7 mouse cellular contexts compared by ENCODE assay signal in the genomic region with DNA sequence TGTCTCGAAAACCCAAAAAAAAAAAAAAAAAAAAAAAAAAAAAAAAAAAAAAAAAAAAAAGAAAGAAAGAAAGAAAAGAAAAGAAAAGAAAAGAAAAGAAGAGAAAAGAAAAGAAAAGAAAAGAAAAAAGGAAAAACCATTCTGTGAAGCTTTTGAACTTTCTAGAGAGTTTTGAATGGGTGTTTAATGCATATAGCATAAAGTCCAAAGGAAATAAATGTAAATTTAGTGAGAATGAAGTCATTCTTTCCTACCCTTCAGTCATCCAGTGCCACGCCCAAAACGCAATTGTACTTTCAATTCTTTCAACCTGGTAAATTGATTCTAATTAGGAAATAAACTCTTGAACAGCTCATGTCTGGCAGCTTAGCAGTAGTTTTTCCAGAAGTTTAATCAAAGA. TPM values are rescaled to one million over a fixed set of nuclear protein-coding genes. Genes with fewer than 3 reads are reported as not detected.
DNase-seq lines count a peak whose midpoint lies in the region; ATAC-seq and TF ChIP-seq lines count a peak whose summit lies in the region.
"Not testable (repeated sequence)": the region's sequence is repeated elsewhere in the genome, so short reads cannot be mapped to it uniquely, and the experiment has no call there.

No protein-coding gene starts in this region.

- not testable (repeated sequence) for TF ChIP-seq CTCF in intestine, postnatal 0 days (IDR thresholded peaks at IDR 0.05; ENCODE audit: low read depth); lung, embryonic 14.5 days (IDR thresholded peaks at IDR 0.05; ENCODE audit: low read depth)

- DNase-seq in embryonic facial prominence, embryonic 10.5 days (ENCODE audit: low spot score); limb, embryonic 14.5 days (ENCODE audit: low spot score): not testable (repeated sequence)
- DNase-seq in lung, embryonic 14.5 days = peak; percentile 38

- H3K4me2 ChIP-seq in forebrain, embryonic 13.5 days = peak overlapping the region; percentile 39
- peak overlapping the region; percentile 60 for H3K4me2 ChIP-seq in heart, embryonic 15.5 days
- H3K4me2 ChIP-seq in intestine, postnatal 0 days (replicated peaks; ENCODE audit: low read depth) = peak overlapping the region; percentile 65
- peak overlapping the region; percentile 45 for H3K4me2 ChIP-seq in limb, embryonic 14.5 days (replicated peaks; ENCODE audit: low read depth, low read length, severe bottlenecking)
- H3K4me2 ChIP-seq in lung, embryonic 14.5 days = peak overlapping the region; percentile 62
- H3K4me2 ChIP-seq in neural tube, embryonic 12.5 days (replicated peaks) = peak overlapping the region; percentile 42

- not testable (repeated sequence) for TF ChIP-seq POLR2A in limb, embryonic 14.5 days (IDR thresholded peaks at IDR 0.05; ENCODE audit: borderline replicate concordance, extremely low read depth, insufficient read depth, insufficient read length)

- not testable (repeated sequence) for H3K9me3 ChIP-seq in embryonic facial prominence, embryonic 10.5 days; forebrain, embryonic 13.5 days (replicated peaks); heart, embryonic 15.5 days (replicated peaks); intestine, postnatal 0 days (ENCODE audit: control insufficient read depth); limb, embryonic 14.5 days (ENCODE audit: control insufficient read depth, low read length); lung, embryonic 14.5 days (ENCODE audit: low read depth, low read length); neural tube, embryonic 12.5 days

- 0 out of 2 replicates have a peak overlapping the region, but pooled peaks have one; percentile 51 for H3K4me3 ChIP-seq in embryonic facial prominence, embryonic 10.5 days
- H3K4me3 ChIP-seq in forebrain, embryonic 13.5 days; neural tube, embryonic 12.5 days: not testable (repeated sequence)
- peak overlapping the region; percentile 45 for H3K4me3 ChIP-seq in heart, embryonic 15.5 days
- peak overlapping the region; percentile 22 for H3K4me3 ChIP-seq in intestine, postnatal 0 days (ENCODE audit: low read depth, low read length)
- peak overlapping the region; percentile 27 for H3K4me3 ChIP-seq in limb, embryonic 14.5 days (replicated peaks; ENCODE audit: low read length)
- H3K4me3 ChIP-seq in lung, embryonic 14.5 days (ENCODE audit: low read depth, low read length) = peak overlapping the region; percentile 35; the same call in 1 of the 2 replicates

- 31% methylated on average over 3 of the region's 3 CpGs for WGBS in embryonic facial prominence, embryonic 10.5 days
- 46% methylated on average over 2 of the region's 3 CpGs for WGBS in forebrain, embryonic 13.5 days
- WGBS in heart, embryonic 15.5 days = 46% methylated on average over 3 of the region's 3 CpGs
- WGBS in intestine, postnatal 0 days = 16% methylated on average over 2 of the region's 3 CpGs
- 32% methylated on average over 2 of the region's 3 CpGs for whole genome bisulfite sequencing in limb, embryonic 14.5 days
- WGBS in lung, embryonic 14.5 days = 40% methylated on average over 2 of the region's 3 CpGs
- 50% methylated on average over 2 of the region's 3 CpGs for WGBS in neural tube, embryonic 12.5 days

- not testable (repeated sequence) for ATAC-seq in forebrain, embryonic 13.5 days; heart, embryonic 15.5 days (replicated peaks; ENCODE audit: insufficient number of reproducible peaks, insufficient read depth, low FRiP score, low read depth); intestine, postnatal 0 days; limb, embryonic 14.5 days (ENCODE audit: low FRiP score, low read depth); lung, embryonic 14.5 days (ENCODE audit: insufficient read depth); neural tube, embryonic 12.5 days (ENCODE audit: low FRiP score, low read depth)

- not testable (repeated sequence) for H3K9ac ChIP-seq in forebrain, embryonic 13.5 days; intestine, postnatal 0 days (ENCODE audit: low read depth, low read length); lung, embryonic 14.5 days; neural tube, embryonic 12.5 days
- H3K9ac ChIP-seq in heart, embryonic 15.5 days = peak overlapping the region; percentile 30; the same call in 1 of the 2 replicates
- H3K9ac ChIP-seq in limb, embryonic 14.5 days (ENCODE audit: low read depth, low read length, severe bottlenecking) = peak overlapping the region; percentile 21; the same call in 1 of the 2 replicates

- peaks cover 34% of the 10 kb centered on the region for H3K27me3 ChIP-seq in embryonic facial prominence, embryonic 10.5 days (replicated peaks; ENCODE audit: low read depth, poor library complexity, severe bottlenecking)
- peaks cover 15% of the 10 kb centered on the region for H3K27me3 ChIP-seq in forebrain, embryonic 13.5 days
- H3K27me3 ChIP-seq in heart, embryonic 15.5 days; intestine, postnatal 0 days (replicated peaks; ENCODE audit: control insufficient read depth, insufficient read depth, low read length); limb, embryonic 14.5 days (ENCODE audit: control insufficient read depth, insufficient read depth, low read length); lung, embryonic 14.5 days (ENCODE audit: insufficient read depth, low read length): not testable (repeated sequence)
- H3K27me3 ChIP-seq in neural tube, embryonic 12.5 days (replicated peaks) = peaks cover 15% of the 10 kb centered on the region; the same call in 1 of the 2 replicates

- H3K4me1 ChIP-seq in embryonic facial prominence, embryonic 10.5 days; forebrain, embryonic 13.5 days; heart, embryonic 15.5 days (replicated peaks); intestine, postnatal 0 days (replicated peaks; ENCODE audit: control insufficient read depth, insufficient read depth, low read length); limb, embryonic 14.5 days (ENCODE audit: control insufficient read depth, insufficient read depth, low read length); lung, embryonic 14.5 days (ENCODE audit: insufficient read depth); neural tube, embryonic 12.5 days: not testable (repeated sequence)

- not testable (repeated sequence) for H3K27ac ChIP-seq in embryonic facial prominence, embryonic 10.5 days (replicated peaks); forebrain, embryonic 13.5 days; heart, embryonic 15.5 days; intestine, postnatal 0 days (ENCODE audit: low read depth, low read length); limb, embryonic 14.5 days (replicated peaks; ENCODE audit: low read depth, low read length); lung, embryonic 14.5 days (ENCODE audit: low read depth); neural tube, embryonic 12.5 days

- not testable (repeated sequence) for H3K36me3 ChIP-seq in embryonic facial prominence, embryonic 10.5 days (replicated peaks); forebrain, embryonic 13.5 days (ENCODE audit: poor library complexity, severe bottlenecking); heart, embryonic 15.5 days; intestine, postnatal 0 days (ENCODE audit: control insufficient read depth, insufficient read depth); limb, embryonic 14.5 days (ENCODE audit: control insufficient read depth, insufficient read depth, low read length); lung, embryonic 14.5 days (ENCODE audit: insufficient read depth); neural tube, embryonic 12.5 days

RNA-seq across cellular contexts. Expression of a gene that starts 7.7 kb away (rescaled TPM):
- 24.9 and 26.9 TPM in 2 replicates for polyA plus RNA-seq in embryonic facial prominence, embryonic 10.5 days (2016; fragmentation: Nextera tagmentation; extraction: Ambion mirVana)
- 24.0 and 25.7 TPM in 2 replicates for polyA plus RNA-seq in forebrain, embryonic 13.5 days (2015; fragmentation: Nextera tagmentation; extraction: Ambion mirVana)
- 11.6 and 12.0 TPM in 2 replicates for polyA plus RNA-seq in heart, embryonic 15.5 days (2015; fragmentation: Nextera tagmentation; extraction: Ambion mirVana)
- 25.3 and 29.1 TPM in 2 replicates for polyA plus RNA-seq in intestine, postnatal 0 days (2015; fragmentation: Nextera tagmentation; extraction: Ambion mirVana)
- 7.3 and 12.8 TPM in 2 replicates for polyA plus RNA-seq in limb, embryonic 14.5 days (2012; rRNA removed)
- 25.4 and 25.9 TPM in 2 replicates for polyA plus RNA-seq in limb, embryonic 14.5 days (2014; fragmentation: Nextera tagmentation; extraction: Ambion mirVana)
- 25.0 and 26.6 TPM in 2 replicates for polyA plus RNA-seq in lung, embryonic 14.5 days (2014; fragmentation: Nextera tagmentation; extraction: Ambion mirVana)
- polyA plus RNA-seq in neural tube, embryonic 12.5 days (2016; fragmentation: Nextera tagmentation; extraction: Ambion mirVana) = 29.7 and 33.5 TPM in 2 replicates

RNA-seq across cellular contexts. Expression of a gene that starts 32.9 kb away (rescaled TPM):
- polyA plus RNA-seq in embryonic facial prominence, embryonic 10.5 days (2016; fragmentation: Nextera tagmentation; extraction: Ambion mirVana) = 285 and 304 TPM in 2 replicates
- 207 and 209 TPM in 2 replicates for polyA plus RNA-seq in forebrain, embryonic 13.5 days (2015; fragmentation: Nextera tagmentation; extraction: Ambion mirVana)
- 183 TPM in 2 replicates for polyA plus RNA-seq in heart, embryonic 15.5 days (2015; fragmentation: Nextera tagmentation; extraction: Ambion mirVana)
- 278 and 296 TPM in 2 replicates for polyA plus RNA-seq in intestine, postnatal 0 days (2015; fragmentation: Nextera tagmentation; extraction: Ambion mirVana)
- 75.8 and 251 TPM in 2 replicates for polyA plus RNA-seq in limb, embryonic 14.5 days (2012; rRNA removed)
- polyA plus RNA-seq in limb, embryonic 14.5 days (2014; fragmentation: Nextera tagmentation; extraction: Ambion mirVana) = 208 and 210 TPM in 2 replicates
- polyA plus RNA-seq in lung, embryonic 14.5 days (2014; fragmentation: Nextera tagmentation; extraction: Ambion mirVana) = 215 and 218 TPM in 2 replicates
- 188 and 189 TPM in 2 replicates for polyA plus RNA-seq in neural tube, embryonic 12.5 days (2016; fragmentation: Nextera tagmentation; extraction: Ambion mirVana)
